12 mouse cellular contexts compared by ENCODE assay signal in genomic region chr11:118940539-118940938, GRCm38 (mm10). TPM values are rescaled to one million over a fixed set of nuclear protein-coding genes. Genes with fewer than 3 reads are reported as not detected.
A peak's percentile ranks its signal among the peaks of the same experiment; 100 is the strongest.
DNase-seq lines count a peak whose midpoint lies in the region; ATAC-seq and TF ChIP-seq lines count a peak whose summit lies in the region.
"Had no signal": no experiment of that assay in that cellular context is flagged by ENCODE, and none has a peak within 500 bp of the region (broad histone marks: within the 10 kb centered on the region; RNA-seq: fewer than 3 reads in every experiment).

No protein-coding gene starts in this region.

- H3K4me1 ChIP-seq in heart, adult 2 months (ENCODE audit: control insufficient read depth, insufficient read depth, low read length), result no peaks in the 10 kb centered on the region
- no peaks in the 10 kb centered on the region for H3K4me1 ChIP-seq in lung, postnatal 0 days (ENCODE audit: insufficient read depth, low read depth, low read length)
- H3K4me1 ChIP-seq: heart, embryonic 13.5 days; stomach, embryonic 15.5 days had no signal

- no peak overlapping the region for H3K4me3 ChIP-seq in heart, adult 2 months
- H3K4me3 ChIP-seq in lung, postnatal 0 days (ENCODE audit: low read depth, low read length), result no peak overlapping the region
- H3K4me3 ChIP-seq: heart, embryonic 13.5 days; stomach, embryonic 15.5 days had no signal

- no peaks in the 10 kb centered on the region for H3K9me3 ChIP-seq in lung, postnatal 0 days (ENCODE audit: low read length)
- H3K9me3 ChIP-seq: heart, embryonic 13.5 days; stomach, embryonic 15.5 days had no signal

- no peak for TF ChIP-seq EP300 in heart, adult 2 months (IDR thresholded peaks at IDR 0.05; ENCODE audit: insufficient read depth, low read depth, low read length)
- no peak for TF ChIP-seq EP300 in lung, postnatal 0 days (IDR thresholded peaks at IDR 0.05)

- no peak overlapping the region for H3K27ac ChIP-seq in heart, adult 2 months
- H3K27ac ChIP-seq in lung, postnatal 0 days (ENCODE audit: low read length), result no peak overlapping the region
- H3K27ac ChIP-seq: heart, embryonic 13.5 days; stomach, embryonic 15.5 days had no signal

- no peak overlapping the region for H3K4me2 ChIP-seq in lung, postnatal 0 days (replicated peaks; ENCODE audit: low read depth, low read length)
- H3K4me2 ChIP-seq: heart, embryonic 13.5 days; stomach, embryonic 15.5 days had no signal

- no peaks in the 10 kb centered on the region for H3K36me3 ChIP-seq in heart, adult 2 months (ENCODE audit: control insufficient read depth, insufficient read depth, low read length)
- no peaks in the 10 kb centered on the region for H3K36me3 ChIP-seq in lung, postnatal 0 days (ENCODE audit: insufficient read depth, low read length)
- H3K36me3 ChIP-seq: heart, embryonic 13.5 days; stomach, embryonic 15.5 days had no signal

- no peak for TF ChIP-seq CTCF in heart, adult 2 months (IDR thresholded peaks at IDR 0.05)
- no peak for TF ChIP-seq CTCF in lung, postnatal 0 days (IDR thresholded peaks at IDR 0.05)

- no peak for ATAC-seq in CD4-positive, CD25-positive, alpha-beta regulatory T cell, adult 4 months
- no peak for ATAC-seq in lung, postnatal 0 days

- no peaks in the 10 kb centered on the region for H3K79me2 ChIP-seq in heart, adult 2 months (replicated peaks; ENCODE audit: control insufficient read depth, insufficient read depth, low read length)

- peak; percentile 30 to 41 for DNase-seq in heart, adult 2 months
- DNase-seq in heart, postnatal 25 days (ENCODE audit: low spot score), result no peak
- DNase-seq in cerebellum, adult 11-12 months, result peak; percentile 98
- DNase-seq in frontal cortex, postnatal 36 days (ENCODE audit: low spot score in 2 of 2), result peak; percentile 79 to 81
- DNase-seq in left cerebral cortex, postnatal 4 days, result peak; percentile 97
- DNase-seq in gastrocnemius, adult 8-10 months (ENCODE audit: low spot score in 2 of 2), result no peak
- no peak for DNase-seq in lung, postnatal 0 days (ENCODE audit: low spot score)

- TF ChIP-seq POLR2A in heart, adult 2 months (IDR thresholded peaks at IDR 0.05; ENCODE audit: insufficient read depth, low read depth, low read length), result no peak

- intact Hi-C loops in heart, adult 2 months (cut with DNase I), result no loop called here
- intact Hi-C loops in heart, postnatal 25 days (cut with DNase I), result no loop called here
- intact Hi-C loops in left cerebral cortex, postnatal 4 days (cut with DNase I), result no loop called here

- H3K27me3 ChIP-seq in heart, adult 2 months (ENCODE audit: control insufficient read depth, insufficient read depth, low read length), result no peaks in the 10 kb centered on the region
- no peaks in the 10 kb centered on the region for H3K27me3 ChIP-seq in lung, postnatal 0 days (replicated peaks; ENCODE audit: insufficient read depth, low read length)

- H3K9ac ChIP-seq in heart, adult 2 months (ENCODE audit: low read depth, low read length), result no peak overlapping the region
- no peak overlapping the region for H3K9ac ChIP-seq in lung, postnatal 0 days (replicated peaks; ENCODE audit: low read depth)
- H3K9ac ChIP-seq: heart, embryonic 13.5 days; stomach, embryonic 15.5 days had no signal

- WGBS in heart, adult 2 months, result 64% methylated on average over 11 of the region's 11 CpGs
- 57% methylated on average over 11 of the region's 11 CpGs for WGBS in lung, postnatal 0 days

RNA-seq across cellular contexts. Expression of gene Rbfox3, which starts 29.1 kb away (rescaled TPM):
- under 1 TPM; 0.16 to 0.23 TPM for total RNA-seq in heart, adult 2 months (2021)
- polyA plus RNA-seq in heart, adult 2 months (2012; rRNA removed), result not detected in 2 replicates
- total RNA-seq in heart, postnatal 25 days (2021), result under 1 TPM; 0.08 TPM
- total RNA-seq in left cerebral cortex, postnatal 4 days (2021), result 100 to 1,000 TPM; 185 to 192 TPM
- polyA plus RNA-seq in CD4-positive, CD25-positive, alpha-beta regulatory T cell, adult 4 months (2017; shearing (Covaris generic)), result not detected
- under 1 TPM in 1 of 4 experiments, not detected in 3; 0.20 TPM for total RNA-seq in gastrocnemius, adult 8-10 months (2022)
- 0.97 and 1.1 TPM in 2 replicates for polyA plus RNA-seq in lung, postnatal 0 days (2015; fragmentation: Nextera tagmentation; extraction: Ambion mirVana)

RNA-seq across cellular contexts. Expression of gene Enpp7, which starts 47.4 kb away (rescaled TPM):
- total RNA-seq in heart, adult 2 months (2021), result not detected
- polyA plus RNA-seq in heart, adult 2 months (2012; rRNA removed), result not detected in 2 replicates
- not detected for total RNA-seq in heart, postnatal 25 days (2021)
- not detected for total RNA-seq in left cerebral cortex, postnatal 4 days (2021)
- polyA plus RNA-seq in CD4-positive, CD25-positive, alpha-beta regulatory T cell, adult 4 months (2017; shearing (Covaris generic)), result not detected
- total RNA-seq in gastrocnemius, adult 8-10 months (2022), result not detected
- polyA plus RNA-seq in lung, postnatal 0 days (2015; fragmentation: Nextera tagmentation; extraction: Ambion mirVana), result not detected in 2 replicates
- polyA plus RNA-seq: heart, embryonic 13.5 days; lung, embryonic 16.5 days; neural tube, embryonic 11.5 days; stomach, embryonic 15.5 days had no signal

Comparison
In these comparisons a context has a peak if more than half of its experiments do, and no peak if none do; other contexts are left out.
1. DNase-seq: peak in heart, adult 2 months (2 of 2), cerebellum, adult 11-12 months (single experiment), frontal cortex, postnatal 36 days (2 of 2) and left cerebral cortex, postnatal 4 days (single experiment); none in heart, postnatal 25 days (single experiment), gastrocnemius, adult 8-10 months (0 of 2) and lung, postnatal 0 days (single experiment).
2. RNA of gene Rbfox3, which starts 29.1 kb away (total RNA-seq): 185 to 192 TPM in left cerebral cortex, postnatal 4 days; 0.16 to 0.23 TPM in heart, adult 2 months, 0.20 TPM in gastrocnemius, adult 8-10 months and 0.08 TPM in heart, postnatal 25 days; every median in the first group is over 100 times any median in the second.